Mouse (Mus musculus) limb, embryonic 15.5 days (tissue): ENCODE measurements around the gene Slc29a3. TPM values are rescaled to one million over a fixed set of nuclear protein-coding genes. Genes with fewer than 3 reads are reported as not detected.
"Not testable (repeated sequence)": the region's sequence is repeated elsewhere in the genome, so short reads cannot be mapped to it uniquely, and the experiment has no call there.

ENCODE experiments used
- ATAC-seq: fragments of 200-750 bp; cut with Nextera tagmentation; 2 replicates; pipeline ENCODE4 v1.8.0; 2017; ENCODE audit warnings: low read depth, moderate TSS enrichment; ENCODE audit not compliant: insufficient number of reproducible peaks, low FRiP score, low TSS enrichment
- H3K27ac ChIP-seq: fragments of 300-500 bp; sonication (generic); 2 replicates; pipeline ENCODE4 v1.5.1; 2015; ENCODE audit warnings: moderate library complexity, mild to moderate bottlenecking, inconsistent platforms
- H3K27me3 ChIP-seq: fragments of 300-500 bp; sonication (generic); 2 replicates; pipeline ENCODE4 v1.6.1; 2015; ENCODE audit warnings: inconsistent platforms
- H3K36me3 ChIP-seq: fragments of 300-500 bp; sonication (generic); 2 replicates; pipeline ENCODE4 v1.6.1; 2015; ENCODE audit warnings: inconsistent platforms
- H3K4me1 ChIP-seq: fragments of 300-500 bp; sonication (generic); 2 replicates; pipeline ENCODE4 v1.6.1; 2015; ENCODE audit warnings: inconsistent platforms
- H3K4me2 ChIP-seq: fragments of 300-500 bp; sonication (generic); 2 replicates; pipeline ENCODE4 v1.6.1; 2015; ENCODE audit warnings: mild to moderate bottlenecking, inconsistent platforms
- H3K4me3 ChIP-seq: fragments of 300-500 bp; sonication (generic); 2 replicates; pipeline ENCODE4 v1.5.1; 2015; ENCODE audit warnings: mild to moderate bottlenecking, inconsistent platforms
- H3K9ac ChIP-seq: fragments of 300-500 bp; sonication (generic); 2 replicates; pipeline ENCODE4 v1.6.1; 2015; ENCODE audit warnings: inconsistent platforms
- H3K9me3 ChIP-seq: fragments of 300-500 bp; sonication (generic); 2 replicates; pipeline ENCODE4 v1.6.1; 2016; ENCODE audit warnings: inconsistent platforms
- WGBS: fragments of 180-500 bp; shearing (Covaris S2); methylation state at CpG from one replicate; pipeline ENCODE4 v1.1.7; 2015; 5-methylcytosine and 5-hydroxymethylcytosine counted together
- polyA plus RNA-seq: library from polyadenylated mRNA; unstranded; fragments of >200 nt; fragmentation: Nextera tagmentation; extraction: Ambion mirVana; gene quantifications from 2 replicates; pipeline ENCODE4 v1.2.1, GENCODE M21; 2015

Gene Slc29a3
- polyA plus RNA-seq, 1 experiment from 2014 or later: 16.0 TPM

DNA sequence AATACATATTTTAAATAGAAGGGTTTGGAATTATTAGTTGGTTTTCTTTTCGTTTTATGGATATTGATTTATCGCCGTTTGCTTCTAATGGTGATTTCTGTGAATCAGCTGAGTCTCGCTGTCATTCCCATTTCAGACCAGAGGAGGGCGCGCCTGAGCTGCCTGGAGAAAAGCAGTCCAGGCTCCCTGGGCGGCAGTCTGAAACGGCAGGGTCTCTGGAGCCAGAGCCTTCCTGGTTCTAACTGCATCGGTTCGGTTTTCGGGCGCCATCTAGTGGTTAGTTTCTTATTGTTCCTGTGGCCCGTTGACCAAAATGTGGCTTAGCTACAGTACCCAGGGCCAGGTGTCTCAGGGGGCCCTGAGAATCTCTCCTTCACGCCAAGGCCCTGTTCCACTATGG is 7.8 kb upstream of the Slc29a3 start:
- Histone ChIP-seq H3K9ac (no peak overlapping the region), H3K4me2 (no peak overlapping the region), H3K4me3 (no peak overlapping the region), H3K27me3 (no peaks in the 10 kb centered on the region), H3K9me3 (no peaks in the 10 kb centered on the region), H3K4me1 (no peaks in the 10 kb centered on the region), H3K27ac (no peak overlapping the region), H3K36me3 (peaks cover 10% of the 10 kb centered on the region; the same call in 1 of the 2 replicates)
- ATAC-seq: 0 out of 2 replicates have a peak, but pooled peaks have one; percentile 52
- WGBS: 6% methylated on average over 13 of the region's 14 CpGs

DNA sequence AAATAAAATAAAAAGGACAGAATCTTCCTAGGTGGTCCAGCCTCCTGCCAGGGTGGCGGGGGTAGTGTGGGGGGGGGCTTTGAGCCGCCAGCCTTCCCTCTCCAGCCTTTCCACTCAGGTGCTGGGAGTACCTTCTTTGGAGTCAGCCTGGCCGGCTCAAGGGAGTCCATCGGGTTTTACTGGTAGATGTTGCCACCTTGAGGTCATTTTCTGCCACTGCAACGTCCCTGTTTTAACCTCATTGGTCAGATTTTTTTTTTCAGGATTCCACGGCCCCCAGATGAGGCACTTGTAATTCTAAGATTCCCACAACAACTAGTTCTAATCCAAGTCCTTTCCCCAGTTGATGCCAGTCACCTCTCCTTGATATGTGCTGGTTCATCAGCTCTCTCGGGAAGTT is 4.4 kb upstream of the Slc29a3 start:
- 3% methylated on average over 7 of the region's 7 CpGs for WGBS
- no peak overlapping the region for H3K27ac ChIP-seq
- ATAC-seq: no peak
- no peak overlapping the region for H3K9ac ChIP-seq
- no peak overlapping the region for H3K4me3 ChIP-seq
- H3K36me3 ChIP-seq: no peaks in the 10 kb centered on the region
- H3K27me3 ChIP-seq: no peaks in the 10 kb centered on the region
- peaks cover 9% of the 10 kb centered on the region for H3K4me1 ChIP-seq
- H3K4me2 ChIP-seq: no peak overlapping the region
- no peaks in the 10 kb centered on the region for H3K9me3 ChIP-seq

DNA sequence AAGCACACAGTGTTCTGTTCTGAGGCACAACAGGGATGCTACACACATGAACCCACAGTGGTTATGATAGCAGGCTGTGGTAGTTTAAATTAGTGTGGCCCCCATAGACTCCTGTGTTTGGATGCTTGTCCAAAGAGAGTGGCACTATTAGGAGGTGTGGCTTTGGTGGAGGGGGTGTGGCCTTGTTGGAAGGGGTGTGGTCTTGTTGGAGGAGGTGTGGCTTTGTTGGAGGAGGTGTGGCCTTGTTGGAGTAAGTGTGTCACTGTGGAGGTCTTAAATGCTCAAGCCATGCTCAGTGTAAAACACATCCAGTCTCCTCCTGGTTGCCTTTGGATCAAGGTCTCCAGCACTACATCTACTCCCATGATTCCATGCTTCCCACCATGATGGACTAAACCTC is 3.6 kb upstream of the Slc29a3 start:
- H3K9ac ChIP-seq: no peak overlapping the region

GRCm38 (mm10) chr10:60753941-60754340 is 1.3 kb upstream of the Slc29a3 start:
- Histone ChIP-seq H3K4me1 (peaks cover 18% of the 10 kb centered on the region), H3K9me3 (no peaks in the 10 kb centered on the region), H3K27ac (no peak overlapping the region), H3K27me3 (no peaks in the 10 kb centered on the region), H3K4me3 (no peak overlapping the region), H3K9ac (no peak overlapping the region), H3K4me2 (no peak overlapping the region), H3K36me3 (peaks cover 11% of the 10 kb centered on the region; the same call in 1 of the 2 replicates)
- no peak for ATAC-seq
- WGBS: 71% methylated on average over 8 of the region's 8 CpGs

More for the DNA sequence above, 3.6 kb upstream of the Slc29a3 start:
- no peak for ATAC-seq
- H3K27ac ChIP-seq: no peak overlapping the region
- no peaks in the 10 kb centered on the region for H3K27me3 ChIP-seq
- no peaks in the 10 kb centered on the region for H3K36me3 ChIP-seq
- no peak overlapping the region for H3K4me2 ChIP-seq
- H3K9me3 ChIP-seq: no peaks in the 10 kb centered on the region
- peaks cover 18% of the 10 kb centered on the region for H3K4me1 ChIP-seq
- H3K4me3 ChIP-seq: no peak overlapping the region

GRCm38 (mm10) chr10:60753261-60753660 is 667 bp upstream of the Slc29a3 start:
- WGBS: 70% methylated on average over 9 of the region's 9 CpGs
- Histone ChIP-seq H3K4me1 (peaks cover 22% of the 10 kb centered on the region), H3K27ac (peak overlapping the region; percentile 72), H3K9me3 (no peaks in the 10 kb centered on the region), H3K4me2 (peak overlapping the region; percentile 78), H3K9ac (no peak overlapping the region), H3K36me3 (peaks cover 16% of the 10 kb centered on the region), H3K27me3 (no peaks in the 10 kb centered on the region), H3K4me3 (no peak overlapping the region)
- ATAC-seq: no peak

DNA sequence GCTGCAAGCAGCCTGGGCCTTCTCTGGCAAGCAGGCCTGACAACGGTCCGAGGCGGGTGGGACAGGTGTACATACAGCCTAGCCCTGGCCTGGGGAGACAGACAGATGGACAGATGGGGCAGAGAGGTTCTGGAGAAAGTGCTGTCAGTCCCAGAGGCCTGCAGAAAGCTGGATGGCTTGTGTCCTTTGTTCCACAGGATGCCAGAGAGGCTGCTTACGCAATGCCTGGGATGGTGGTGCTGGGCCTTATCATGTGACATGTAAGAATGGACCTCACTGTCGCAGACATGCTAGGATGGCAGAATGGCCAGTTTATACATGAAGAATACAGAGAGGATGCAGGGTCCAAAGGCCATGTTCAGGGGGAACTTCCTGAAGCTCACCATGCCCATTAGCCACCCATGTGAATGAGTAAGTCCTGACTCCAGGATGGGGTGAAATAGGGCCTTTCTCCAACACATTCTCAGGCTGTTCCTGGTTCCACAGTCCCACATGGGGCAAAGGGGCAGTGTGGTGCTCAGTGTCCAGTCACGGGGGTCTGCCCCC is 4.9 kb downstream of the Slc29a3 start:
- Histone ChIP-seq H3K4me3 (no peak overlapping the region), H3K9ac (no peak overlapping the region), H3K4me2 (no peak overlapping the region), H3K9me3 (no peaks in the 10 kb centered on the region), H3K27ac (no peak overlapping the region), H3K4me1 (peaks cover 21% of the 10 kb centered on the region), H3K36me3 (peaks cover 24% of the 10 kb centered on the region), H3K27me3 (no peaks in the 10 kb centered on the region)
- 63% methylated on average over 6 of the region's 6 CpGs for WGBS
- no peak for ATAC-seq

- no peak overlapping the region for H3K9ac ChIP-seq
- no peaks in the 10 kb centered on the region for H3K27me3 ChIP-seq
- no peaks in the 10 kb centered on the region for H3K9me3 ChIP-seq
- H3K27ac ChIP-seq: no peak overlapping the region
- peaks cover 28% of the 10 kb centered on the region for H3K36me3 ChIP-seq
- 76% methylated on average over 2 of the region's 2 CpGs for WGBS
- peaks cover 15% of the 10 kb centered on the region for H3K4me1 ChIP-seq
- no peak overlapping the region for H3K4me3 ChIP-seq
- no peak for ATAC-seq
- H3K4me2 ChIP-seq: no peak overlapping the region
Observed at GRCm38 (mm10) chr10:60746512-60746911, 6.1 kb downstream of the Slc29a3 start.

GRCm38 (mm10) chr10:60744543-60745290 is 7.9 kb downstream of the Slc29a3 start:
- Histone ChIP-seq H3K4me1 (peaks cover 10% of the 10 kb centered on the region; the same call in 1 of the 2 replicates), H3K9ac (no peak overlapping the region), H3K36me3 (peaks cover 18% of the 10 kb centered on the region), H3K27ac (no peak overlapping the region), H3K4me2 (no peak overlapping the region), H3K27me3 (no peaks in the 10 kb centered on the region), H3K4me3 (no peak overlapping the region), H3K9me3 (no peaks in the 10 kb centered on the region)
- ATAC-seq: no peak
- WGBS: 89% methylated on average over 14 of the region's 14 CpGs

GRCm38 (mm10) chr10:60743681-60744080 is 8.9 kb downstream of the Slc29a3 start:
- no peaks in the 10 kb centered on the region for H3K27me3 ChIP-seq
- no peaks in the 10 kb centered on the region for H3K9me3 ChIP-seq
- H3K27ac ChIP-seq: no peak overlapping the region
- 70% methylated on average over 9 of the region's 9 CpGs for WGBS
- ATAC-seq: no peak
- peaks cover 9% of the 10 kb centered on the region; the same call in 1 of the 2 replicates for H3K4me1 ChIP-seq
- H3K4me2 ChIP-seq: no peak overlapping the region
- no peak overlapping the region for H3K9ac ChIP-seq
- H3K4me3 ChIP-seq: no peak overlapping the region
- peaks cover 17% of the 10 kb centered on the region for H3K36me3 ChIP-seq

GRCm38 (mm10) chr10:60742942-60743341 is 9.7 kb downstream of the Slc29a3 start:
- no peaks in the 10 kb centered on the region for H3K27me3 ChIP-seq
- no peak overlapping the region for H3K27ac ChIP-seq
- peaks cover 7% of the 10 kb centered on the region; the same call in 1 of the 2 replicates for H3K4me1 ChIP-seq
- no peak overlapping the region for H3K4me2 ChIP-seq
- H3K9me3 ChIP-seq: no peaks in the 10 kb centered on the region
- no peak for ATAC-seq
- peaks cover 12% of the 10 kb centered on the region for H3K36me3 ChIP-seq
- 86% methylated on average over 6 of the region's 6 CpGs for WGBS
- no peak overlapping the region for H3K9ac ChIP-seq
- no peak overlapping the region for H3K4me3 ChIP-seq

DNA sequence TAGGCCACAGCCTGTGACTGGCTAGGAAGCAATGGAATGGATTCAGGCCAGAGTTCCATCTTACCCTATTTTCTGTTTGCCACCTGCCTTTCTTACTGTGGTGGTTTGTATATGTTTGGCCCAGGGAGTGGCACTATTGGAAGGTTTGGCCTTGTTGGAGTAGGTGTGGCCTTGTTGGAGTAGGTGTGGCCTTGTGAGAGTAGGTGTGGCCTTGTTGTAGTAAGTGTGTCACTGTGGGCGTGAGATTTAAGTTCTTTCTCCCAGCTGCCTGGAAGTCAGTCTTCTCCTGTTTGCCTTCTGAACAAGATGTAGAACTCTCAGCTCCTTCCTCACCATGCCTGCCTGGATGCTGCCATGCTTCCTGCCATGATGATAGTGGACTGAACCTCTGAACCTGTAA is 10.3 kb downstream of the Slc29a3 start:
- H3K36me3 ChIP-seq: peaks cover 12% of the 10 kb centered on the region
- H3K9ac ChIP-seq, H3K4me2 ChIP-seq, H3K4me1 ChIP-seq, H3K27me3 ChIP-seq, H3K9me3 ChIP-seq, H3K27ac ChIP-seq, ATAC-seq, H3K4me3 ChIP-seq: not testable (repeated sequence)
- 76% methylated on average over 1 of the region's 1 CpGs for WGBS

DNA sequence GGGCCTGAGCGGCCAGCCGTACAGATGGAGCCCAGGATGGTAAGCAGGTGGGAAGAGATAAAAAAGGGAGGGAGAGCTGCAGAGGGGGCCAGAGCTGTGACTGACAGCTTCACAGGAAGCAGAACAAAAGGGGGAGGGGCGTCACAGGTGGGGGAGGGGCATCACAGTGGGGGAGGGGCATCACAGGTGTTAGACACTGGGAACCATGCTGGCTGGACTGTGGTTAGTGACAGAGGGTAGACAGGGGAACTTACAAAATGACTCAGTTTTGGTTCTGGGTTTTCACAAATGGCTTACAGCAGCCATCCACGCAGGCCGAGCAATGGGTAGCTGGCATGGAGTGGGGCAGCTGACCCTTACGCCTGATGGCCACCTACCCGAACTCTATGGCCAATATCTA is 11.2 kb downstream of the Slc29a3 start:
- Histone ChIP-seq H3K4me2 (no peak overlapping the region), H3K9me3 (no peaks in the 10 kb centered on the region), H3K27me3 (no peaks in the 10 kb centered on the region), H3K4me1 (no peaks in the 10 kb centered on the region), H3K9ac (no peak overlapping the region), H3K4me3 (no peak overlapping the region), H3K27ac (no peak overlapping the region), H3K36me3 (peaks cover 16% of the 10 kb centered on the region)
- 79% methylated on average over 7 of the region's 7 CpGs for WGBS
- no peak for ATAC-seq
